Mouse (Mus musculus): ENCODE data around the gene Tmem107. TPM values are rescaled to one million over a fixed set of nuclear protein-coding genes. Genes with fewer than 3 reads are reported as not detected.

Gene Tmem107
- polyA plus RNA-seq, 2 experiments, result 47.8 to 54.4 TPM

GRCm38 (mm10) chr11:69072234-69072633 lies 1.6 kb downstream of the Tmem107 start:
- peak overlapping the region; percentile 39 for H3K4me2 ChIP-seq (replicated peaks; ENCODE audit: low read depth, low read length, severe bottlenecking)
- no peaks in the 10 kb centered on the region for H3K36me3 ChIP-seq (ENCODE audit: control insufficient read depth, insufficient read depth, low read length)
- H3K9me3 ChIP-seq (ENCODE audit: control insufficient read depth, low read length), result no peaks in the 10 kb centered on the region
- H3K4me1 ChIP-seq (ENCODE audit: control insufficient read depth, insufficient read depth, low read length), result peaks cover 22% of the 10 kb centered on the region
- DNase-seq (ENCODE audit: low spot score), result no peak
- TF ChIP-seq POLR2A (IDR thresholded peaks at IDR 0.05; ENCODE audit: borderline replicate concordance, extremely low read depth, insufficient read depth, insufficient read length), result no peak
- 81% methylated on average over 11 of the region's 11 CpGs for WGBS
- ATAC-seq (ENCODE audit: low FRiP score, low read depth), result no peak
- no peak overlapping the region for H3K27ac ChIP-seq (replicated peaks; ENCODE audit: low read depth, low read length)
- H3K4me3 ChIP-seq (replicated peaks; ENCODE audit: low read length), result peak overlapping the region; percentile 22; the same call in 1 of the 2 replicates
- no peak overlapping the region for H3K9ac ChIP-seq (ENCODE audit: low read depth, low read length, severe bottlenecking)
- H3K27me3 ChIP-seq (ENCODE audit: control insufficient read depth, insufficient read depth, low read length), result no peaks in the 10 kb centered on the region

GRCm38 (mm10) chr11:69072666-69073064 lies 2.1 kb downstream of the Tmem107 start:
- no peaks in the 10 kb centered on the region for H3K36me3 ChIP-seq (ENCODE audit: control insufficient read depth, insufficient read depth, low read length)
- peaks cover 22% of the 10 kb centered on the region for H3K4me1 ChIP-seq (ENCODE audit: control insufficient read depth, insufficient read depth, low read length)
- 14% methylated on average over 9 of the region's 9 CpGs for WGBS
- no peak for DNase-seq (ENCODE audit: low spot score)
- no peaks in the 10 kb centered on the region for H3K9me3 ChIP-seq (ENCODE audit: control insufficient read depth, low read length)
- TF ChIP-seq POLR2A (IDR thresholded peaks at IDR 0.05; ENCODE audit: borderline replicate concordance, extremely low read depth, insufficient read depth, insufficient read length), result no peak
- ATAC-seq (ENCODE audit: low FRiP score, low read depth), result no peak
- H3K9ac ChIP-seq (ENCODE audit: low read depth, low read length, severe bottlenecking), result no peak overlapping the region
- H3K27ac ChIP-seq (replicated peaks; ENCODE audit: low read depth, low read length), result peak overlapping the region; percentile 90; the same call in 1 of the 2 replicates
- H3K27me3 ChIP-seq (ENCODE audit: control insufficient read depth, insufficient read depth, low read length), result no peaks in the 10 kb centered on the region
- peak overlapping the region; percentile 22 for H3K4me3 ChIP-seq (replicated peaks; ENCODE audit: low read length)
- peak overlapping the region; percentile 39 for H3K4me2 ChIP-seq (replicated peaks; ENCODE audit: low read depth, low read length, severe bottlenecking)

GRCm38 (mm10) chr11:69073065-69073888 lies 2.7 kb downstream of the Tmem107 start:
- TF ChIP-seq POLR2A (IDR thresholded peaks at IDR 0.05; ENCODE audit: borderline replicate concordance, extremely low read depth, insufficient read depth, insufficient read length), result peak; percentile 99; the same call in 1 of the 2 replicates
- H3K27me3 ChIP-seq (ENCODE audit: control insufficient read depth, insufficient read depth, low read length), result no peaks in the 10 kb centered on the region
- WGBS, result under 1% methylated on average over 14 of the region's 14 CpGs
- H3K4me2 ChIP-seq (replicated peaks; ENCODE audit: low read depth, low read length, severe bottlenecking), result peak overlapping the region; percentile 39
- peak overlapping the region; percentile 90 for H3K27ac ChIP-seq (replicated peaks; ENCODE audit: low read depth, low read length)
- no peaks in the 10 kb centered on the region for H3K9me3 ChIP-seq (ENCODE audit: control insufficient read depth, low read length)
- peak overlapping the region; percentile 22 for H3K4me3 ChIP-seq (replicated peaks; ENCODE audit: low read length)
- peaks cover 22% of the 10 kb centered on the region for H3K4me1 ChIP-seq (ENCODE audit: control insufficient read depth, insufficient read depth, low read length)
- H3K36me3 ChIP-seq (ENCODE audit: control insufficient read depth, insufficient read depth, low read length), result no peaks in the 10 kb centered on the region
- ATAC-seq (ENCODE audit: low FRiP score, low read depth) (peak; percentile 77), DNase-seq (ENCODE audit: low spot score) (peak; percentile 92)
- H3K9ac ChIP-seq (ENCODE audit: low read depth, low read length, severe bottlenecking), result peak overlapping the region; percentile 55

- no peak for ATAC-seq (ENCODE audit: low FRiP score, low read depth)
- WGBS, result 42% methylated on average over 6 of the region's 6 CpGs
- Histone ChIP-seq H3K4me2 (replicated peaks; ENCODE audit: low read depth, low read length, severe bottlenecking) (peak overlapping the region; percentile 39; the same call in 1 of the 2 replicates), H3K4me3 (replicated peaks; ENCODE audit: low read length) (no peak overlapping the region; the same call in 1 of the 2 replicates), H3K9me3 (ENCODE audit: control insufficient read depth, low read length) (no peaks in the 10 kb centered on the region), H3K27me3 (ENCODE audit: control insufficient read depth, insufficient read depth, low read length) (no peaks in the 10 kb centered on the region), H3K9ac (ENCODE audit: low read depth, low read length, severe bottlenecking) (no peak overlapping the region), H3K36me3 (ENCODE audit: control insufficient read depth, insufficient read depth, low read length) (no peaks in the 10 kb centered on the region), H3K27ac (replicated peaks; ENCODE audit: low read depth, low read length) (peak overlapping the region; percentile 90), H3K4me1 (ENCODE audit: control insufficient read depth, insufficient read depth, low read length) (peaks cover 22% of the 10 kb centered on the region)
- DNase-seq (ENCODE audit: low spot score), result no peak
- TF ChIP-seq POLR2A (IDR thresholded peaks at IDR 0.05; ENCODE audit: borderline replicate concordance, extremely low read depth, insufficient read depth, insufficient read length), result no peak
These were observed 3.6 kb downstream of the Tmem107 start for GRCm38 (mm10) chr11:69073951-69074775.

GRCm38 (mm10) chr11:69074776-69075069 lies 4.1 kb downstream of the Tmem107 start:
- H3K9me3 ChIP-seq (ENCODE audit: control insufficient read depth, low read length), result no peaks in the 10 kb centered on the region
- ATAC-seq (ENCODE audit: low FRiP score, low read depth) (no peak), DNase-seq (ENCODE audit: low spot score) (no peak)
- H3K4me3 ChIP-seq (replicated peaks; ENCODE audit: low read length), result no peak overlapping the region
- no peaks in the 10 kb centered on the region for H3K27me3 ChIP-seq (ENCODE audit: control insufficient read depth, insufficient read depth, low read length)
- no peaks in the 10 kb centered on the region for H3K36me3 ChIP-seq (ENCODE audit: control insufficient read depth, insufficient read depth, low read length)
- WGBS, result 49% methylated on average over 2 of the region's 2 CpGs
- H3K4me1 ChIP-seq (ENCODE audit: control insufficient read depth, insufficient read depth, low read length), result peaks cover 21% of the 10 kb centered on the region
- no peak overlapping the region for H3K9ac ChIP-seq (ENCODE audit: low read depth, low read length, severe bottlenecking)
- TF ChIP-seq POLR2A (IDR thresholded peaks at IDR 0.05; ENCODE audit: borderline replicate concordance, extremely low read depth, insufficient read depth, insufficient read length), result no peak
- no peak overlapping the region for H3K4me2 ChIP-seq (replicated peaks; ENCODE audit: low read depth, low read length, severe bottlenecking)
- H3K27ac ChIP-seq (replicated peaks; ENCODE audit: low read depth, low read length), result no peak overlapping the region

All from limb, embryonic 14.5 days (tissue).